20 mouse cellular contexts compared by ENCODE assay signal in the genomic region with DNA sequence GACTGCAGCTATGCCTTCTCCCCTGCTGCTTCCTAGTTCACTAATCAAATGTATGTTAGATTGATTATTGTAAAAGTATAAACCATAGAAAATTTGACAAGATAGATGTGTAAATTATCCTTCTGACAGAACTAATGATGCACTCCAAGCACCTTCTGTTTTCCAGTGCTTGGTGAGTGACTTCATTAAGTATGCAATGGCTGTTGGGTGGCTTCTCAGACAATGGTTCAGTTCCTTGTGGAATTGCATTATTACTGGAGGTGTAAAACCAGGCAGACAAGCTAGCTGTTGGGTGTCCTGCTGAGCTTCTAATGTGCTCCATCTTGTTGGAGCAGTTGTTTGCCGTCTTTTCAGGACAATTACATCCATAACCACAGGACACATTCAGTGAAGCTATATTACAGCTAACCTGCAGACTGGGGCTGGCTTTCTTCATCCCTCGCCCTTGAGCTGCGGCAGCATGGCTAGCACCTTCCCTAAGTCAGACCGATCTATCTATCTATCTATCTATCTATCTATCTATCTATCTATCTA. TPM values are rescaled to one million over a fixed set of nuclear protein-coding genes. Genes with fewer than 3 reads are reported as not detected.
DNase-seq lines count a peak whose midpoint lies in the region; ATAC-seq and TF ChIP-seq lines count a peak whose summit lies in the region.
"Had no signal": no experiment of that assay in that cellular context is flagged by ENCODE, and none has a peak within 500 bp of the region (broad histone marks: within the 10 kb centered on the region; RNA-seq: fewer than 3 reads in every experiment).

No protein-coding gene starts in this region.

- no peak for ATAC-seq in midbrain, postnatal 0 days (ENCODE audit: low FRiP score)
- ATAC-seq in midbrain, embryonic 15.5 days (replicated peaks): no peak
- peak; percentile 61; the same call in 1 of the 2 replicates for ATAC-seq in hindbrain, embryonic 13.5 days (ENCODE audit: low FRiP score)
- ATAC-seq in hindbrain, postnatal 0 days: no peak
- ATAC-seq: forebrain, postnatal 0 days; inflammation-experienced regulatory T-cells, adult 6 months; intestine, postnatal 0 days had no signal

- no peak overlapping the region for H3K9ac ChIP-seq in midbrain, postnatal 0 days (replicated peaks; ENCODE audit: low read length, poor library complexity, severe bottlenecking)
- H3K9ac ChIP-seq in midbrain, embryonic 15.5 days: no peak overlapping the region
- no peak overlapping the region for H3K9ac ChIP-seq in hindbrain, embryonic 13.5 days
- H3K9ac ChIP-seq in hindbrain, postnatal 0 days (replicated peaks; ENCODE audit: low read length): no peak overlapping the region
- H3K9ac ChIP-seq: embryonic facial prominence, embryonic 12.5 days; forebrain, embryonic 12.5 days; forebrain, postnatal 0 days; heart, embryonic 13.5 days had no signal

- DNase-seq in midbrain, postnatal 0 days (ENCODE audit: low spot score): peak; percentile 16
- DNase-seq in R1 (ENCODE audit: low read depth, low spot score): peak; percentile 10
- DNase-seq in hindbrain, postnatal 0 days (ENCODE audit: low spot score): peak; percentile 8
- DNase-seq in yolk sac, embryonic 10.5 days (ENCODE audit: low spot score): no peak
- DNase-seq in thymus, adult 2 months: no peak
- DNase-seq: adrenal gland, adult 8-10 months; cerebellum, adult 11-12 months; cerebellum, adult 9-10 months; cerebellum, postnatal 25 days; forebrain, postnatal 0 days; gastrocnemius, postnatal 25 days; heart, postnatal 4 days had no signal

- H3K9me3 ChIP-seq in midbrain, postnatal 0 days (ENCODE audit: low read length): no peaks in the 10 kb centered on the region
- H3K9me3 ChIP-seq in midbrain, embryonic 15.5 days: no peaks in the 10 kb centered on the region
- no peaks in the 10 kb centered on the region for H3K9me3 ChIP-seq in hindbrain, embryonic 13.5 days
- no peaks in the 10 kb centered on the region for H3K9me3 ChIP-seq in hindbrain, postnatal 0 days (ENCODE audit: low read length)
- H3K9me3 ChIP-seq: embryonic facial prominence, embryonic 12.5 days; forebrain, embryonic 12.5 days; heart, embryonic 13.5 days had no signal

- 83% methylated on average over 4 of the region's 4 CpGs for WGBS in midbrain, postnatal 0 days
- WGBS in midbrain, embryonic 15.5 days: 79% methylated on average over 4 of the region's 4 CpGs
- 72% methylated on average over 4 of the region's 4 CpGs for WGBS in hindbrain, embryonic 13.5 days
- WGBS in hindbrain, postnatal 0 days: 74% methylated on average over 4 of the region's 4 CpGs
- WGBS in thymus, adult 2 months: 98% methylated on average over 4 of the region's 4 CpGs

- H3K27ac ChIP-seq in midbrain, postnatal 0 days (ENCODE audit: low read depth, low read length): no peak overlapping the region
- H3K27ac ChIP-seq in midbrain, embryonic 15.5 days: no peak overlapping the region
- H3K27ac ChIP-seq in hindbrain, embryonic 13.5 days: peak overlapping the region; percentile 78
- no peak overlapping the region for H3K27ac ChIP-seq in hindbrain, postnatal 0 days
- H3K27ac ChIP-seq in thymus, adult 2 months (ENCODE audit: control insufficient read depth, insufficient read depth, low read length): no peak overlapping the region
- H3K27ac ChIP-seq: embryonic facial prominence, embryonic 12.5 days; forebrain, embryonic 12.5 days; heart, embryonic 13.5 days had no signal

- H3K4me2 ChIP-seq in midbrain, postnatal 0 days (ENCODE audit: low read depth, low read length, poor library complexity, severe bottlenecking): no peak overlapping the region
- H3K4me2 ChIP-seq in midbrain, embryonic 15.5 days: no peak overlapping the region
- H3K4me2 ChIP-seq in hindbrain, embryonic 13.5 days: no peak overlapping the region
- no peak overlapping the region for H3K4me2 ChIP-seq in hindbrain, postnatal 0 days (ENCODE audit: low read depth, low read length)
- H3K4me2 ChIP-seq: embryonic facial prominence, embryonic 12.5 days; forebrain, embryonic 12.5 days; heart, embryonic 13.5 days had no signal

- H3K36me3 ChIP-seq in midbrain, postnatal 0 days (ENCODE audit: insufficient read depth, low read length): peaks cover 8% of the 10 kb centered on the region; the same call in 1 of the 2 replicates
- H3K36me3 ChIP-seq in midbrain, embryonic 15.5 days (replicated peaks): no peaks in the 10 kb centered on the region; the same call in 1 of the 2 replicates
- H3K36me3 ChIP-seq in hindbrain, embryonic 13.5 days: peaks cover 2% of the 10 kb centered on the region; the same call in 1 of the 2 replicates
- no peaks in the 10 kb centered on the region; the same call in 1 of the 2 replicates for H3K36me3 ChIP-seq in hindbrain, postnatal 0 days (ENCODE audit: insufficient read depth, low read length)
- H3K36me3 ChIP-seq in thymus, adult 2 months (ENCODE audit: control insufficient read depth, insufficient read depth, low read length): peaks cover 17% of the 10 kb centered on the region; the same call in 1 of the 2 replicates

- TF ChIP-seq POLR2A in thymus, adult 2 months (IDR thresholded peaks at IDR 0.05; ENCODE audit: control insufficient read depth, extremely low read depth, insufficient read depth, low read length, poor library complexity): no peak

- H3K4me3 ChIP-seq in midbrain, postnatal 0 days (ENCODE audit: low read depth, low read length): no peak overlapping the region
- H3K4me3 ChIP-seq in midbrain, embryonic 15.5 days: no peak overlapping the region
- no peak overlapping the region for H3K4me3 ChIP-seq in hindbrain, embryonic 13.5 days
- no peak overlapping the region for H3K4me3 ChIP-seq in hindbrain, postnatal 0 days (ENCODE audit: low read length)
- H3K4me3 ChIP-seq in thymus, adult 2 months (ENCODE audit: control insufficient read depth, insufficient read depth, low read length): no peak overlapping the region
- H3K4me3 ChIP-seq: embryonic facial prominence, embryonic 12.5 days; forebrain, embryonic 12.5 days; heart, embryonic 13.5 days had no signal

- no peaks in the 10 kb centered on the region for H3K4me1 ChIP-seq in midbrain, postnatal 0 days (ENCODE audit: insufficient read depth, low read length)
- H3K4me1 ChIP-seq in midbrain, embryonic 15.5 days: no peaks in the 10 kb centered on the region
- H3K4me1 ChIP-seq in hindbrain, embryonic 13.5 days (replicated peaks): peaks cover 30% of the 10 kb centered on the region
- H3K4me1 ChIP-seq in hindbrain, postnatal 0 days (ENCODE audit: insufficient read depth, low read length): no peaks in the 10 kb centered on the region
- H3K4me1 ChIP-seq in thymus, adult 2 months (replicated peaks; ENCODE audit: control insufficient read depth, insufficient read depth, low read length): peaks cover 2% of the 10 kb centered on the region; the same call in 1 of the 2 replicates
- H3K4me1 ChIP-seq: embryonic facial prominence, embryonic 12.5 days; heart, embryonic 13.5 days had no signal

- H3K27me3 ChIP-seq in midbrain, postnatal 0 days (ENCODE audit: insufficient read depth, low read length): no peaks in the 10 kb centered on the region
- no peaks in the 10 kb centered on the region for H3K27me3 ChIP-seq in midbrain, embryonic 15.5 days (replicated peaks)
- no peaks in the 10 kb centered on the region for H3K27me3 ChIP-seq in hindbrain, embryonic 13.5 days
- no peaks in the 10 kb centered on the region for H3K27me3 ChIP-seq in hindbrain, postnatal 0 days (ENCODE audit: insufficient read depth, low read length)
- no peaks in the 10 kb centered on the region for H3K27me3 ChIP-seq in thymus, adult 2 months (ENCODE audit: control insufficient read depth, insufficient read depth, low read length)
- H3K27me3 ChIP-seq: embryonic facial prominence, embryonic 12.5 days; forebrain, embryonic 12.5 days; heart, embryonic 13.5 days had no signal

- no peak for TF ChIP-seq CTCF in midbrain, postnatal 0 days (IDR thresholded peaks at IDR 0.05)
- TF ChIP-seq CTCF in hindbrain, postnatal 0 days (IDR thresholded peaks at IDR 0.05; ENCODE audit: low read depth): no peak
- no peak for TF ChIP-seq CTCF in thymus, adult 2 months (IDR thresholded peaks at IDR 0.05; ENCODE audit: borderline replicate concordance, control insufficient read depth, extremely low read depth, insufficient read depth, low read length, poor library complexity)

RNA-seq across cellular contexts. Expression of gene Ttc30b, which starts 14.5 kb away (rescaled TPM):
- total RNA-seq in midbrain, postnatal 0 days (2014; rRNA removed): 29.1 and 30.8 TPM in 2 replicates
- 18.7 and 19.3 TPM in 2 replicates for polyA plus RNA-seq in midbrain, postnatal 0 days (2015; fragmentation: Nextera tagmentation; extraction: Ambion mirVana)
- 20.2 and 21.2 TPM in 2 replicates for polyA plus RNA-seq in midbrain, embryonic 15.5 days (2015; fragmentation: Nextera tagmentation; extraction: Ambion mirVana)
- polyA plus RNA-seq in hindbrain, embryonic 13.5 days (2015; fragmentation: Nextera tagmentation; extraction: Ambion mirVana): 16.7 and 20.9 TPM in 2 replicates
- 30.9 and 33.9 TPM in 2 replicates for total RNA-seq in hindbrain, postnatal 0 days (2014; rRNA removed)
- 16.3 and 19.2 TPM in 2 replicates for polyA plus RNA-seq in hindbrain, postnatal 0 days (2015; fragmentation: Nextera tagmentation; extraction: Ambion mirVana)
- 3.9 and 4.4 TPM in 2 replicates for polyA plus RNA-seq in thymus, adult 2 months (2012; rRNA removed)

RNA-seq across cellular contexts. Expression of gene Ttc30a2, which starts 54.1 kb away (rescaled TPM):
- total RNA-seq in midbrain, postnatal 0 days (2014; rRNA removed): 1.1 and 1.9 TPM in 2 replicates
- 0.36 and 0.39 TPM in 2 replicates for polyA plus RNA-seq in midbrain, postnatal 0 days (2015; fragmentation: Nextera tagmentation; extraction: Ambion mirVana)
- polyA plus RNA-seq in midbrain, embryonic 15.5 days (2015; fragmentation: Nextera tagmentation; extraction: Ambion mirVana): 0.68 and 0.75 TPM in 2 replicates
- 1.0 and 1.1 TPM in 2 replicates for polyA plus RNA-seq in hindbrain, embryonic 13.5 days (2015; fragmentation: Nextera tagmentation; extraction: Ambion mirVana)
- 0.86 and 1.9 TPM in 2 replicates for total RNA-seq in hindbrain, postnatal 0 days (2014; rRNA removed)
- 0.19 and 0.38 TPM in 2 replicates for polyA plus RNA-seq in hindbrain, postnatal 0 days (2015; fragmentation: Nextera tagmentation; extraction: Ambion mirVana)
- 0.19 and 0.24 TPM in 2 replicates for polyA plus RNA-seq in thymus, adult 2 months (2012; rRNA removed)
- total RNA-seq: granulocyte monocyte progenitor cell, adult 5-6 weeks had no signal
- polyA plus RNA-seq: inflammation-experienced regulatory T-cells, adult 6 months had no signal

RNA-seq across cellular contexts. Expression of gene Ttc30a1, which starts 57.9 kb away (rescaled TPM):
- total RNA-seq in midbrain, postnatal 0 days (2014; rRNA removed): 12.3 and 12.7 TPM in 2 replicates
- 5.2 and 5.5 TPM in 2 replicates for polyA plus RNA-seq in midbrain, postnatal 0 days (2015; fragmentation: Nextera tagmentation; extraction: Ambion mirVana)
- polyA plus RNA-seq in midbrain, embryonic 15.5 days (2015; fragmentation: Nextera tagmentation; extraction: Ambion mirVana): 8.3 and 9.2 TPM in 2 replicates
- 7.3 and 8.2 TPM in 2 replicates for polyA plus RNA-seq in hindbrain, embryonic 13.5 days (2015; fragmentation: Nextera tagmentation; extraction: Ambion mirVana)
- total RNA-seq in hindbrain, postnatal 0 days (2014; rRNA removed): 8.9 and 11.4 TPM in 2 replicates
- polyA plus RNA-seq in hindbrain, postnatal 0 days (2015; fragmentation: Nextera tagmentation; extraction: Ambion mirVana): 4.6 and 4.8 TPM in 2 replicates
- 3.5 and 3.8 TPM in 2 replicates for polyA plus RNA-seq in thymus, adult 2 months (2012; rRNA removed)

Comparison
In these comparisons a context has a peak if more than half of its experiments do, and no peak if none do; other contexts are left out.
1. DNase-seq: peak in midbrain, postnatal 0 days (single experiment), R1 (single experiment) and hindbrain, postnatal 0 days (single experiment); none in yolk sac, embryonic 10.5 days (single experiment) and thymus, adult 2 months (single experiment).